Mouse (Mus musculus): ENCODE results near the gene Adipor1. TPM values are rescaled to one million over a fixed set of nuclear protein-coding genes. Genes with fewer than 3 reads are reported as not detected.

Gene Adipor1
- polyA plus RNA-seq, 1 experiment from 2014 or later, result 140 TPM

DNA sequence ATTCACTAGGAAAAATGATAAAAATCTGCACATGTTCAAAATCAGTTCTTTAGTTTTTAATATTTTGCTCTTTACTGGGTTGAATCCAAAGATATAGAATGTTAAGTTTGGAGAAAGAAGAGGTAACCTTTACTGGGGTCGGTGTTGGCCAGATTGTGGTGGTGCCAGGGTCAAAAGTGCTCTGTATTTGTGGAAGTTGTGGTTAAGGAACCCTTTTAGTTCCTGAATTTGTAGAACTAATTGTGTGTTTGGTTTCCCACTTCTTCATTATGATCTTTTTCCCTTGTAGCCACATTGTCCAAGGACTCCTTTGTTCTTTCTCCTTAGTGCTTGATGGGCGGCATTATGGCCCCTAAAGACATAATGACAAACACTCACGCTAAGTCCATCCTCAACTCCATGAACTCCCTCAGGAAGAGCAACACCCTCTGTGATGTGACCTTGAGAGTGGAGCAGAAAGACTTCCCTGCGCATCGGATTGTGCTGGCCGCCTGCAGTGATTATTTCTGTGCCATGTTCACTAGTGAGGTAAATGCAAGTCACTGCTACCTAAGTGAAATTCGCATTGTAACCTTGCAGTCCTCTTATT lies 43.1 kb downstream of the Adipor1 start:
- H3K9ac ChIP-seq (ENCODE audit: low read length), result no peak overlapping the region
- H3K4me3 ChIP-seq (ENCODE audit: control insufficient read depth in 1 of 2, insufficient read depth in 1 of 2, low read depth in 1 of 2, low read length in 2 of 2), result no peak overlapping the region
- no peak overlapping the region for H3K4me2 ChIP-seq (ENCODE audit: low read length)
- peaks cover 44% of the 10 kb centered on the region for H3K36me3 ChIP-seq (ENCODE audit: control insufficient read depth, insufficient read depth, low read length)
- H3K9me3 ChIP-seq (ENCODE audit: control insufficient read depth, low read length), result no peaks in the 10 kb centered on the region
- WGBS, result 86% methylated on average over 7 of the region's 7 CpGs
- no peak overlapping the region for H3K27ac ChIP-seq (replicated peaks in 1 of 2; ENCODE audit: control insufficient read depth in 1 of 2, insufficient read depth in 1 of 2, low read depth in 2 of 2, low read length in 2 of 2)
- peaks cover 0 to 16% of the 10 kb centered on the region in 2 experiments; a peak in 2 of 4 replicates for H3K4me1 ChIP-seq (ENCODE audit: control insufficient read depth in 2 of 2, insufficient read depth in 2 of 2, low read length in 2 of 2)
- H3K27me3 ChIP-seq (ENCODE audit: control insufficient read depth, insufficient read depth, low read length), result no peaks in the 10 kb centered on the region
- no peak for ATAC-seq (ENCODE audit: insufficient number of reproducible peaks, insufficient read depth, low FRiP score, low read depth)

GRCm38 (mm10) chr1:134460294-134461284 lies 45.4 kb downstream of the Adipor1 start:
- no peaks in the 10 kb centered on the region for H3K27me3 ChIP-seq (ENCODE audit: control insufficient read depth, insufficient read depth, low read length)
- no peak overlapping the region for H3K9ac ChIP-seq (ENCODE audit: low read length)
- H3K36me3 ChIP-seq (ENCODE audit: control insufficient read depth, insufficient read depth, low read length), result peaks cover 64% of the 10 kb centered on the region
- 92% methylated on average over 1 of the region's 1 CpGs for WGBS
- H3K4me2 ChIP-seq (ENCODE audit: low read length), result no peak overlapping the region
- no peak for ATAC-seq (ENCODE audit: insufficient number of reproducible peaks, insufficient read depth, low FRiP score, low read depth)
- no peak overlapping the region for H3K27ac ChIP-seq (replicated peaks in 1 of 2; ENCODE audit: control insufficient read depth in 1 of 2, insufficient read depth in 1 of 2, low read depth in 2 of 2, low read length in 2 of 2)
- H3K9me3 ChIP-seq (ENCODE audit: control insufficient read depth, low read length), result no peaks in the 10 kb centered on the region
- H3K4me1 ChIP-seq (ENCODE audit: control insufficient read depth in 2 of 2, insufficient read depth in 2 of 2, low read length in 2 of 2), result peaks cover 0 to 10% of the 10 kb centered on the region in 2 experiments; a peak in 2 of 4 replicates
- no peak overlapping the region for H3K4me3 ChIP-seq (ENCODE audit: control insufficient read depth in 1 of 2, insufficient read depth in 1 of 2, low read depth in 1 of 2, low read length in 2 of 2)

Other genes with a start within 250 kb of the Adipor1 start
- 0.66 and 1.5 TPM in 2 replicates for gene Chil1, start 233.2 kb upstream of the Adipor1 start, polyA plus RNA-seq (2014; fragmentation: Nextera tagmentation; extraction: Ambion mirVana)
- gene Mybph, start 221.9 kb upstream of the Adipor1 start, polyA plus RNA-seq (2014; fragmentation: Nextera tagmentation; extraction: Ambion mirVana), result 0.12 and 0.27 TPM in 2 replicates
- gene Adora1, start 179.9 kb upstream of the Adipor1 start, polyA plus RNA-seq (2014; fragmentation: Nextera tagmentation; extraction: Ambion mirVana), result 11.3 and 11.7 TPM in 2 replicates
- gene Myog, start 125.4 kb upstream of the Adipor1 start, polyA plus RNA-seq (2014; fragmentation: Nextera tagmentation; extraction: Ambion mirVana), result 0.62 and 0.70 TPM in 2 replicates
- 10.5 and 11.9 TPM in 2 replicates for gene Ppfia4, start 82.5 kb upstream of the Adipor1 start, polyA plus RNA-seq (2014; fragmentation: Nextera tagmentation; extraction: Ambion mirVana)
- gene Tmem183a, start 53.4 kb upstream of the Adipor1 start, polyA plus RNA-seq (2014; fragmentation: Nextera tagmentation; extraction: Ambion mirVana), result 62.5 and 69.3 TPM in 2 replicates
- not detected in 2 replicates for gene 4933406M09Rik, start 29.4 kb upstream of the Adipor1 start, polyA plus RNA-seq (2014; fragmentation: Nextera tagmentation; extraction: Ambion mirVana)
- gene Cyb5r1, start 9.8 kb upstream of the Adipor1 start, polyA plus RNA-seq (2014; fragmentation: Nextera tagmentation; extraction: Ambion mirVana), result 40.2 and 40.6 TPM in 2 replicates
- 17.4 and 20.8 TPM in 2 replicates for gene Klhl12, start 40.2 kb downstream of the Adipor1 start, polyA plus RNA-seq (2014; fragmentation: Nextera tagmentation; extraction: Ambion mirVana)
- gene Rabif, start 79.3 kb downstream of the Adipor1 start, polyA plus RNA-seq (2014; fragmentation: Nextera tagmentation; extraction: Ambion mirVana), result 29.1 and 30.4 TPM in 2 replicates
- gene Mgat4e, start 134.3 kb downstream of the Adipor1 start, polyA plus RNA-seq (2014; fragmentation: Nextera tagmentation; extraction: Ambion mirVana), result not detected in 2 replicates
- 33.6 and 38.6 TPM in 2 replicates for gene Kdm5b, start 144.8 kb downstream of the Adipor1 start, polyA plus RNA-seq (2014; fragmentation: Nextera tagmentation; extraction: Ambion mirVana)
- gene Syt2, start 231.3 kb downstream of the Adipor1 start, polyA plus RNA-seq (2014; fragmentation: Nextera tagmentation; extraction: Ambion mirVana), result 0.08 and 0.42 TPM in 2 replicates